Mouse (Mus musculus) hindbrain, postnatal 0 days (tissue): ENCODE results near the gene Acadsb. TPM values are rescaled to one million over a fixed set of nuclear protein-coding genes. Genes with fewer than 3 reads are reported as not detected.

Experiments used
- ATAC-seq: fragments of 200-750 bp; cut with Nextera tagmentation; 2 replicates; pipeline ENCODE4 v1.8.0; 2017; ENCODE audit warnings: mild to moderate bottlenecking, moderate TSS enrichment, moderate library complexity
- DNase-seq: peaks from one replicate; pipeline ENCODE4 v3.0.0-alpha.2; 2015; ENCODE audit warnings: low spot score
- H3K27ac ChIP-seq: fragments of 300-500 bp; sonication (generic); 2 replicates; pipeline ENCODE4 v1.5.1; 2014; ENCODE audit warnings: mild to moderate bottlenecking
- H3K27me3 ChIP-seq: fragments of 300-500 bp; sonication (generic); 2 replicates; pipeline ENCODE4 v1.6.1; 2014; ENCODE audit warnings: low read length, mixed read lengths; ENCODE audit not compliant: insufficient read depth
- H3K36me3 ChIP-seq: fragments of 300-500 bp; sonication (generic); 2 replicates; pipeline ENCODE4 v1.6.1; 2014; ENCODE audit warnings: low read length, mixed read lengths; ENCODE audit not compliant: insufficient read depth
- H3K4me1 ChIP-seq: fragments of 300-500 bp; sonication (generic); 2 replicates; pipeline ENCODE4 v1.6.1; 2014; ENCODE audit warnings: antibody characterized with exemption, low read length, mixed read lengths; ENCODE audit not compliant: insufficient read depth
- H3K4me2 ChIP-seq: fragments of 300-500 bp; sonication (generic); 2 replicates; pipeline ENCODE4 v1.6.1; 2014; ENCODE audit warnings: low read depth, mild to moderate bottlenecking, low read length, moderate library complexity, mixed read lengths
- H3K4me3 ChIP-seq: fragments of 300-500 bp; sonication (generic); 2 replicates; pipeline ENCODE4 v1.5.1; 2014; ENCODE audit warnings: low read length
- H3K9ac ChIP-seq: fragments of 300-500 bp; sonication (generic); replicated peaks from 2 replicates; pipeline ENCODE4 v1.6.1; 2014; ENCODE audit warnings: mild to moderate bottlenecking, low read length, moderate library complexity, mixed read lengths
- H3K9me3 ChIP-seq: fragments of 300-500 bp; sonication (generic); 2 replicates; pipeline ENCODE4 v1.6.1; 2016; ENCODE audit warnings: low read length, mixed read lengths
- CTCF ChIP-seq: IDR thresholded peaks from 2 replicates; pipeline ENCODE4 v1.5.1; 2016; ENCODE audit warnings: antibody characterized with exemption, control low read depth, low read depth
- WGBS: fragments of 180-500 bp; shearing (Covaris S2); extraction: QIAGEN DNeasy Blood & Tissue Kit; methylation state at CpG from one replicate; pipeline ENCODE4 v1.1.7; 2014; 5-methylcytosine and 5-hydroxymethylcytosine counted together
- polyA plus RNA-seq: library from polyadenylated mRNA; unstranded; fragments of >200 nt; fragmentation: Nextera tagmentation; extraction: Ambion mirVana; gene quantifications from 2 replicates; pipeline ENCODE4 v1.2.1, GENCODE M21; 2015
- total RNA-seq: library from RNA; depleted of rRNA; stranded (reverse); fragments of >200 nt; gene quantifications from 2 replicates; pipeline ENCODE4 v1.2.3, GENCODE M21; 2014; rRNA removed

Gene Acadsb
- total and polyA plus RNA-seq, 2 experiments from 2014 or later, result 27.3 to 76.1 TPM

DNA sequence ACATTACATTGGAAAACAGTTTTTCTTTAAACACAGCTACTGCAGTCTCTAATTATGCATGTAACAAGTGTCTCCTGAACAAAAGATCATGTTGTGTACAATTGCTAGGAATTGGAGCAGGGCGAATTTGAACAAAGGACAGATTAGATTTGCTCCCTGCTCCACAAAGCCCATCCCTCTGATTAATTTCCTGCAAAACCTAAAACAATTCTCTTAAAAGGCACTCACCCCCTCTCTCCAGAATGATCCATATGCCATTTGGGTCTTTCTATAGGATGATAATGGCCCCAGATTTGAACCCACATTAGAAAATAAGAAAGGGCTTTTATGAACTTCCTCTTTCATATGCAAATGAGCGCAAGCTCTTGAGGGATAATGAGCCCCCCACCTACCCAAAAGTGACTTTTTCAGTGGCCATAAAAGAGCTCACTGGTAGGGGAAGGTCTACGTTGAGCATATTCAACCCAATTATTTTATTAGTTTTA lies 54.8 kb downstream of the Acadsb start:
- Histone ChIP-seq H3K4me3 (no peak overlapping the region), H3K4me2 (no peak overlapping the region), H3K27ac (no peak overlapping the region), H3K4me1 (no peaks in the 10 kb centered on the region), H3K9me3 (no peaks in the 10 kb centered on the region), H3K9ac (no peak overlapping the region), H3K36me3 (no peaks in the 10 kb centered on the region), H3K27me3 (no peaks in the 10 kb centered on the region)
- no peak for TF ChIP-seq CTCF
- WGBS, result 26% methylated on average over 3 of the region's 3 CpGs
- DNase-seq (peak; percentile 20), ATAC-seq (no peak)

DNA sequence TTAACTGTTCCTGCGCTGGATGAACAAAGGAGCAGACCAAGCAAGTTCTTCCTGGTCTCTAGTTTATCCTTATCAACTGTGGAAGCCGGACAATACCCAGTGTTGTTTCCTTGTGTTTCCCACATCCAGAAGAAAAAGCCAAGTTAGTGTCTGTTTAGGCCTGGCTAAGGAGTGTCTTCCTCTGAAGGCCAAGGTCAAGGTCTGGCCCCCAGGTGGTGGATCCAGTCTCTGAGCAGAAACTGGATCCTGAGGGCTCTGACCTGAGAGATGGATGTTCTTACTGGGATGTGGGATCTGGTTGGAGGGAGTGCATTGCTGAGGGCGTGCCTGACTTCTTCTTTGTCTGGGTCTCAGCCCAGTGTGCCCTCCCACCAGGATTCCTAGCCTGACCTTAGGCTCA lies 55.3 kb downstream of the Acadsb start:
- H3K36me3 ChIP-seq, result no peaks in the 10 kb centered on the region
- H3K4me3 ChIP-seq, result no peak overlapping the region
- no peak overlapping the region for H3K9ac ChIP-seq
- ATAC-seq (no peak), DNase-seq (no peak)
- no peaks in the 10 kb centered on the region for H3K27me3 ChIP-seq
- H3K9me3 ChIP-seq, result no peaks in the 10 kb centered on the region
- no peaks in the 10 kb centered on the region for H3K4me1 ChIP-seq
- TF ChIP-seq CTCF, result no peak
- H3K4me2 ChIP-seq, result no peak overlapping the region
- H3K27ac ChIP-seq, result no peak overlapping the region
- 41% methylated on average over 3 of the region's 3 CpGs for WGBS

DNA sequence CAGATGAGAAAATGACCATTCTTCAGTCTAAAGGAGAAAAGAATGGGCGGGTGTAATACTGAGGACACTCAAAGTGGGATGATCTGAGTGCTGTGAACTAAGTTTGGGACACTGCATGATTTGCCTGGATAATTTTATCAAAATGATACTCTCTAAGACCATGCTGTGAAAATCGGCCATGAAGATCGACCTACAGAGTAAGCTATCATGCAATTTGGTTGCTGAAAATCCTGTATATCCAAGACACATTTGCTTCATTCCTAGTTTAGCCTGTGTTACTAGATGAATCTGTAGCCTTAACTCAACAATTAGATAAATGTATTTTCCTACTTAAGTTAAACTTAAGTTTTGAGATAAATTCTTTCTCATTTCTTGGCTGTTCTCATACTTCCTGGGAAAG lies 56.9 kb downstream of the Acadsb start:
- no peaks in the 10 kb centered on the region for H3K36me3 ChIP-seq
- no peak overlapping the region for H3K27ac ChIP-seq
- no peaks in the 10 kb centered on the region for H3K9me3 ChIP-seq
- no peaks in the 10 kb centered on the region for H3K27me3 ChIP-seq
- no peak overlapping the region for H3K4me2 ChIP-seq
- ATAC-seq (no peak), DNase-seq (no peak)
- no peak overlapping the region for H3K4me3 ChIP-seq
- no peak for TF ChIP-seq CTCF
- H3K4me1 ChIP-seq, result no peaks in the 10 kb centered on the region
- H3K9ac ChIP-seq, result no peak overlapping the region
- 90% methylated on average over 3 of the region's 3 CpGs for WGBS

DNA sequence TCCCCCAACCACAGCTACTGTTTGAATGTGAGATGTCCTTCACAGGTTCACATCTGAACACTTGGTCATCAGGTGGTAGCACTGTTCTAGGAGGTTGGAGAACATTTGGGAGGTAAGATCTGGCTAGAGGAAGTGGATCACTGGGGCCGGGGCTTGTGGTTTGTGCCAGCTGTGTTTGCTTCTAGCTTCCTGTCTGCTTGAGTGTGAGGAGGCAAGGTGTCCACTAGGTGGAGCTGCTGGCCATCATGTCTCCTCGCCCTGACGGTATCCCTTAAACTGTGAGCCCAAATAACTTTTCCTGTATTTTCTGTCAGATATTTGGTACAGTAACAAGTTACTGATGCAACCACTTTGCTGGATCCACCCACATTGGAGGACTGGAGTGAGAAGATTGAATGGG lies 59.1 kb downstream of the Acadsb start:
- no peaks in the 10 kb centered on the region for H3K4me1 ChIP-seq
- H3K36me3 ChIP-seq, result no peaks in the 10 kb centered on the region
- no peak overlapping the region for H3K4me2 ChIP-seq
- H3K9me3 ChIP-seq, result no peaks in the 10 kb centered on the region
- H3K4me3 ChIP-seq, result no peak overlapping the region
- no peak overlapping the region for H3K9ac ChIP-seq
- ATAC-seq (no peak), DNase-seq (no peak)
- 60% methylated on average over 3 of the region's 3 CpGs for WGBS
- TF ChIP-seq CTCF, result peak; percentile 45; the same call in 1 of the 2 replicates
- H3K27me3 ChIP-seq, result no peaks in the 10 kb centered on the region
- no peak overlapping the region for H3K27ac ChIP-seq

DNA sequence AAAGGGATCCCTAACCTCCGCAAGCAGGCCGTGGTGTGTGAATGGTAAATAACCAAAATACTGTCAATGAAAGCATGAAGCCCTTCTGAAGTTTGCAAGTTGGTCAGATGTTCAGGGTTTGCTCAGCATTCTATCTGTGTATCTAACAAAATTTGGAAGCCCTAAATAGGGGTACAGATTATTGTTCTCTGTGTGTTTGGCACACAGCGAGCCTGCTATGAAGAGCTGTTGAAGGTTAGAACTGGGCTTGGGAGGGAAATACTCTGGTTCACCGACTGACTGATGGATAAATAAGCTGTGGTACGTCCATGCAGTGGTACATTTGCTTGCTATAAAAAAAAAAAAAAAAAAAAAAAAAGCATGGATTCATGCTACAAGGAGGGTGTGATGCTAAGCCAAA lies 61.1 kb downstream of the Acadsb start:
- no peak for TF ChIP-seq CTCF
- Histone ChIP-seq H3K27ac (no peak overlapping the region), H3K36me3 (no peaks in the 10 kb centered on the region), H3K9ac (no peak overlapping the region), H3K27me3 (no peaks in the 10 kb centered on the region), H3K4me3 (no peak overlapping the region), H3K4me2 (no peak overlapping the region), H3K9me3 (no peaks in the 10 kb centered on the region), H3K4me1 (no peaks in the 10 kb centered on the region)
- DNase-seq, result no peak
- 91% methylated on average over 5 of the region's 5 CpGs for WGBS
- no peak for ATAC-seq

DNA sequence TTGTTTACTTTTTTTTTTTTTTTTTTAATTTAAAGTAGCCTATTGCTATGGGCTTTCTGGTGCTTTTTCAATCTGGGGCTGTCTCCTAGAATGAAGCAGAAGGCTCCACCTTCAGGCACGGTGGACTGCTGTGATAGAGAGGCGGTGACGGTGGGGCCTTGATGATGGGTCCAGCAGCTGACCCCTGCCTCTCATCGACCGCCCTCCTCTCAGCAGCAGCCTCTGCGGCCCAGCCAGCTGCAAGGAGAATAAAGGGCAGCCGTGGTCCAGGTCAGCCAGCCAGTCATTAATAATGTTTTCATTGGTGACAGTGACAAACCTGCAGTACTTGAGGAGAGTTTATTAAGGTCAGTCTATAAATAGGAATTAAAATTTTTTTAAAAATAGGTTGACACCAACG lies 66.7 kb downstream of the Acadsb start:
- Histone ChIP-seq H3K36me3 (no peaks in the 10 kb centered on the region), H3K27me3 (no peaks in the 10 kb centered on the region), H3K9ac (no peak overlapping the region), H3K27ac (no peak overlapping the region), H3K4me1 (no peaks in the 10 kb centered on the region), H3K4me2 (no peak overlapping the region), H3K9me3 (no peaks in the 10 kb centered on the region), H3K4me3 (no peak overlapping the region)
- WGBS, result 26% methylated on average over 8 of the region's 8 CpGs
- DNase-seq (no peak), ATAC-seq (no peak)
- no peak for TF ChIP-seq CTCF

DNA sequence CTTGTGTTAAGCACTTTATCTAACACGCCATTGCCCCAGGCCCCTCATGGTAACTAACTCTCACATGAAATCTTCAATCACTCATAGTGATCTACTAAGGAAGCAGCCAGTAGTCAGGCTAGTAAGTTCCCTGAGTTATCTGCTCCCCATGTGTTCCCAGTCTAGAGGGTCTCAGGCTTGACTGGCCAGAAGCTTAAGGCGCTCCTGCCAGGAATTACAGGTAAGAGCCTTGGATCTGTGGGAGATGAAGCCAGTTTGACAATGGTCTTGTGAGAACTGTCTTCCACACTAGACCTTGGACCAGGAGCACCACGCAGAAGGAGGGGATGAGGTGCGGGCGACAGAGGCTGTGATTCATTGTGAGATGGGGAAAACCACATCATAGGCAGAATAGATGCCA lies 68.0 kb downstream of the Acadsb start:
- WGBS, result 93% methylated on average over 5 of the region's 5 CpGs
- no peak for ATAC-seq
- H3K9me3 ChIP-seq, result no peaks in the 10 kb centered on the region
- no peaks in the 10 kb centered on the region for H3K4me1 ChIP-seq
- H3K9ac ChIP-seq, result no peak overlapping the region
- no peak overlapping the region for H3K27ac ChIP-seq
- H3K36me3 ChIP-seq, result no peaks in the 10 kb centered on the region
- no peak overlapping the region for H3K4me3 ChIP-seq
- no peak for DNase-seq
- H3K4me2 ChIP-seq, result no peak overlapping the region
- no peak for TF ChIP-seq CTCF
- no peaks in the 10 kb centered on the region for H3K27me3 ChIP-seq

Other genes with a start within 250 kb of the Acadsb start
- under 0.01 and 0.31 TPM in 2 replicates for gene 5430419D17Rik, start 236.2 kb upstream of the Acadsb start, total RNA-seq
- 0.05 and 0.09 TPM in 2 replicates for gene 5430419D17Rik, start 236.2 kb upstream of the Acadsb start, polyA plus RNA-seq
- 0.10 TPM in 1 of 2 replicates, not detected in the other for gene Cuzd1, start 88.3 kb upstream of the Acadsb start, total RNA-seq
- gene Cuzd1, start 88.3 kb upstream of the Acadsb start, polyA plus RNA-seq, result not detected in 2 replicates
- 0.36 TPM in 1 of 2 replicates, not detected in the other for gene Fam24b, start 81.1 kb upstream of the Acadsb start, total RNA-seq
- not detected in 2 replicates for gene Fam24b, start 81.1 kb upstream of the Acadsb start, polyA plus RNA-seq
- not detected in 2 replicates for gene Fam24a, start 76.7 kb upstream of the Acadsb start, total RNA-seq
- gene Fam24a, start 76.7 kb upstream of the Acadsb start, polyA plus RNA-seq, result 0.29 and 0.44 TPM in 2 replicates
- gene 2310057M21Rik, start 47.8 kb upstream of the Acadsb start, total RNA-seq, result 27.4 and 47.8 TPM in 2 replicates
- gene 2310057M21Rik, start 47.8 kb upstream of the Acadsb start, polyA plus RNA-seq, result 20.3 and 26.2 TPM in 2 replicates
- gene Pstk, start 39.5 kb upstream of the Acadsb start, total RNA-seq, result 39.9 and 52.5 TPM in 2 replicates
- gene Pstk, start 39.5 kb upstream of the Acadsb start, polyA plus RNA-seq, result 53.5 and 55.8 TPM in 2 replicates
- gene Ikzf5, start 80 bp upstream of the Acadsb start, total RNA-seq, result 14.3 and 16.1 TPM in 2 replicates
- gene Ikzf5, start 80 bp upstream of the Acadsb start, polyA plus RNA-seq, result 10.2 and 11.3 TPM in 2 replicates
- 2.0 and 3.2 TPM in 2 replicates for gene Hmx3, start 132.3 kb downstream of the Acadsb start, total RNA-seq
- gene Hmx3, start 132.3 kb downstream of the Acadsb start, polyA plus RNA-seq, result 1.2 and 1.5 TPM in 2 replicates
- 0.36 and 0.99 TPM in 2 replicates for gene Hmx2, start 138.2 kb downstream of the Acadsb start, total RNA-seq
- 0.56 and 0.91 TPM in 2 replicates for gene Hmx2, start 138.2 kb downstream of the Acadsb start, polyA plus RNA-seq
- 95.2 and 97.8 TPM in 2 replicates for gene Bub3, start 149.6 kb downstream of the Acadsb start, total RNA-seq
- gene Bub3, start 149.6 kb downstream of the Acadsb start, polyA plus RNA-seq, result 127 and 132 TPM in 2 replicates